Mouse (Mus musculus) stomach, embryonic 15.5 days (tissue): ENCODE measurements around the gene Tbck. TPM values are rescaled to one million over a fixed set of nuclear protein-coding genes. Genes with fewer than 3 reads are reported as not detected.
A peak's percentile ranks its signal among the peaks of the same experiment; 100 is the strongest.

Source experiments
- ATAC-seq: fragments of 200-750 bp; cut with Nextera tagmentation; 2 replicates; pipeline ENCODE4 v1.8.0; 2017; ENCODE audit warnings: low read depth, moderate number of reproducible peaks, moderate TSS enrichment; ENCODE audit not compliant: insufficient read depth, low FRiP score
- H3K27ac ChIP-seq: fragments of 300-500 bp; sonication (generic); 2 replicates; pipeline ENCODE4 v1.5.1; 2015; ENCODE audit warnings: mild to moderate bottlenecking, inconsistent platforms
- H3K27me3 ChIP-seq: fragments of 300-500 bp; sonication (generic); replicated peaks from 2 replicates; pipeline ENCODE4 v1.6.1; 2015; ENCODE audit warnings: inconsistent platforms
- H3K36me3 ChIP-seq: fragments of 300-500 bp; sonication (generic); 2 replicates; pipeline ENCODE4 v1.6.1; 2015; ENCODE audit warnings: inconsistent platforms
- H3K4me1 ChIP-seq: fragments of 300-500 bp; sonication (generic); 2 replicates; pipeline ENCODE4 v1.6.1; 2015; ENCODE audit warnings: inconsistent platforms
- H3K4me2 ChIP-seq: fragments of 300-500 bp; sonication (generic); 2 replicates; pipeline ENCODE4 v1.6.1; 2015; ENCODE audit warnings: mild to moderate bottlenecking, inconsistent platforms
- H3K4me3 ChIP-seq: fragments of 300-500 bp; sonication (generic); replicated peaks from 2 replicates; pipeline ENCODE4 v1.5.1; 2015; ENCODE audit warnings: inconsistent platforms
- H3K9ac ChIP-seq: fragments of 300-500 bp; sonication (generic); 2 replicates; pipeline ENCODE4 v1.6.1; 2015; ENCODE audit warnings: inconsistent platforms
- H3K9me3 ChIP-seq: fragments of 300-500 bp; sonication (generic); 2 replicates; pipeline ENCODE4 v1.6.1; 2016; ENCODE audit warnings: inconsistent platforms
- WGBS: fragments of 180-500 bp; shearing (Covaris S2); methylation state at CpG from one replicate; pipeline ENCODE4 v1.1.7; 2015; 5-methylcytosine and 5-hydroxymethylcytosine counted together
- polyA plus RNA-seq: library from polyadenylated mRNA; unstranded; fragments of >200 nt; fragmentation: Nextera tagmentation; extraction: Ambion mirVana; gene quantifications from 2 replicates; pipeline ENCODE4 v1.2.1, GENCODE M21; 2015

Gene Tbck
- polyA plus RNA-seq, 1 experiment from 2014 or later = 19.7 TPM

DNA sequence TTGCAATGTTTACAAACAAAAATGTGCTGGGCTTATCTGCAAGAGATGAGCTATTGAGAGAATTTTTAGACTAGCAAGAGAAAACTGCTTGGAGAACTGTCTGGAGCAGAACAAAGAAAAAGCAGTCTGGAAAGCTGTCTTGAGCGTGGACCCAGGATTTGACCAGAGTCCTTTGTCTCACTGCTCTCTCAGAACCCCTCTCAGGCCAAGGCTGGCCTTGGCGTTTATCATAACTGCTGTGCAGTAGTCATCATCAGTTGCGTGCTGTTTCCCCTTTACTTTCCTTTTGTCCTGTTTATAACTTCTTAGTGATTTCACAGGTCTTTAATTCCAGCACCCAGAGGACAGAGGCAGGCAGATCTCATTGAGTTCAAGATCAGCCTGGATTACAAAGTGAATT, 20.3 kb downstream of the Tbck start:
- 76% methylated on average over 3 of the region's 3 CpGs for WGBS
- Histone ChIP-seq H3K27ac (no peak overlapping the region), H3K9me3 (no peaks in the 10 kb centered on the region), H3K9ac (no peak overlapping the region), H3K4me1 (no peaks in the 10 kb centered on the region), H3K27me3 (no peaks in the 10 kb centered on the region), H3K4me2 (no peak overlapping the region), H3K36me3 (no peaks in the 10 kb centered on the region), H3K4me3 (no peak overlapping the region)
- no peak for ATAC-seq

GRCm38 (mm10) chr3:132706977-132707376, 23.0 kb downstream of the Tbck start:
- 86% methylated on average over 4 of the region's 4 CpGs for WGBS
- ATAC-seq = no peak
- Histone ChIP-seq H3K4me2 (no peak overlapping the region), H3K27me3 (no peaks in the 10 kb centered on the region), H3K9ac (no peak overlapping the region), H3K27ac (no peak overlapping the region), H3K4me1 (no peaks in the 10 kb centered on the region), H3K36me3 (0 out of 2 replicates have a peak, but pooled peaks cover 7% of the 10 kb centered on the region), H3K9me3 (no peaks in the 10 kb centered on the region), H3K4me3 (no peak overlapping the region)

GRCm38 (mm10) chr3:132713913-132714312, 30.0 kb downstream of the Tbck start:
- no peaks in the 10 kb centered on the region for H3K27me3 ChIP-seq
- no peaks in the 10 kb centered on the region for H3K9me3 ChIP-seq
- H3K4me1 ChIP-seq = no peaks in the 10 kb centered on the region
- no peak overlapping the region for H3K9ac ChIP-seq
- no peak overlapping the region for H3K27ac ChIP-seq
- no peak overlapping the region for H3K4me2 ChIP-seq
- ATAC-seq = no peak; the same call in 1 of the 2 replicates
- H3K4me3 ChIP-seq = no peak overlapping the region
- 0 out of 2 replicates have a peak, but pooled peaks cover 7% of the 10 kb centered on the region for H3K36me3 ChIP-seq
- WGBS = 40% methylated on average over 5 of the region's 5 CpGs

DNA sequence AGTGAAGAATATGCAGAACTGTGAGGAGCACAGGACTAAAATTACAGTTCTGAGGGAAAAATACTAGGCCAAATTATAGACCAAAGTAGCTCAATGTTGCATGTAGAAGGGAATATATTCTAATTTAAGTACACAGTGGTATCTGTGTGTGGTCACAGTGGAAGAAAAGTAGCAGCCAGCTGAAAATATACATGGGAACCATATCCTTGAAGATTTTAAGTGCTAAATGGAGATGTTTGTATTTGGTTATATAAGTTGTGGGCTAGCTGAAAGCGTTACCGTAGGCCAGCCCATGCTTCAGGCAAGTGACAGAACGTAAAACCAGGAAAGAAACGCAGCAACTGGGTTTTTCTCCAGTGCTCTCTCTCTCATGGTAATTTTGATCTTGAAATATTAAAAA, 33.4 kb downstream of the Tbck start:
- H3K9me3 ChIP-seq = no peaks in the 10 kb centered on the region
- WGBS = 92% methylated on average over 4 of the region's 4 CpGs
- no peak overlapping the region for H3K4me2 ChIP-seq
- no peaks in the 10 kb centered on the region for H3K36me3 ChIP-seq
- no peaks in the 10 kb centered on the region for H3K27me3 ChIP-seq
- no peak overlapping the region for H3K4me3 ChIP-seq
- no peaks in the 10 kb centered on the region for H3K4me1 ChIP-seq
- no peak for ATAC-seq
- no peak overlapping the region for H3K27ac ChIP-seq
- H3K9ac ChIP-seq = no peak overlapping the region

GRCm38 (mm10) chr3:132724326-132724725, 40.4 kb downstream of the Tbck start:
- H3K4me2 ChIP-seq = no peak overlapping the region

GRCm38 (mm10) chr3:132744287-132745146, 60.6 kb downstream of the Tbck start:
- H3K4me2 ChIP-seq = no peak overlapping the region
- no peak for ATAC-seq
- no peaks in the 10 kb centered on the region for H3K4me1 ChIP-seq
- no peak overlapping the region for H3K4me3 ChIP-seq
- 79% methylated on average over 10 of the region's 10 CpGs for WGBS
- no peak overlapping the region for H3K9ac ChIP-seq
- H3K9me3 ChIP-seq = no peaks in the 10 kb centered on the region
- H3K27me3 ChIP-seq = no peaks in the 10 kb centered on the region
- no peaks in the 10 kb centered on the region for H3K36me3 ChIP-seq
- no peak overlapping the region for H3K27ac ChIP-seq

More at GRCm38 (mm10) chr3:132724326-132724725, 40.4 kb downstream of the Tbck start:
- no peak for ATAC-seq
- Histone ChIP-seq H3K27me3 (no peaks in the 10 kb centered on the region), H3K4me3 (no peak overlapping the region), H3K4me1 (no peaks in the 10 kb centered on the region), H3K27ac (no peak overlapping the region), H3K9me3 (no peaks in the 10 kb centered on the region), H3K9ac (no peak overlapping the region), H3K36me3 (no peaks in the 10 kb centered on the region)
- 78% methylated on average over 3 of the region's 3 CpGs for WGBS

DNA sequence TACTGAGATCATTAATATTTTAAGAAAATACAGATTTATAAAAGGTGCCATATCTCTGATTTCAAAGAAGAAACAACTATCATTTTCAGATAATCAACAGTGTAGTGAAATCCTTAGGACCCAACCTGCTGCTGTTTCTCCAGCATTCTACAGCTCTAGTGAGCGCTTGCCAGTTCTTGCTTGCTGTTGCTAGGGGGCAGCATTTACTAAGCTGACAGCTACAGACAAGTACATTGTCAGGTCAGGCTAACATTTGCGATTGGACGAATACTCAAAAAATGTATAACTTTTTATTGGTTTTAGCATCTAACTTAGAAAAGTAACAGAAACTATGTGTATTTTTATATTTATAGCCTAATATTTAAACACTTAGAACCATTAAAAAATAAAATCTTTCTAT, 63.1 kb downstream of the Tbck start:
- no peak overlapping the region for H3K9ac ChIP-seq
- H3K4me2 ChIP-seq = no peak overlapping the region
- H3K4me3 ChIP-seq = no peak overlapping the region
- H3K27ac ChIP-seq = no peak overlapping the region
- ATAC-seq = peak; percentile 63; the same call in 1 of the 2 replicates
- no peaks in the 10 kb centered on the region for H3K9me3 ChIP-seq
- no peaks in the 10 kb centered on the region for H3K36me3 ChIP-seq
- no peaks in the 10 kb centered on the region for H3K27me3 ChIP-seq
- 23% methylated on average over 3 of the region's 3 CpGs for WGBS
- no peaks in the 10 kb centered on the region for H3K4me1 ChIP-seq

GRCm38 (mm10) chr3:132747766-132748165, 63.8 kb downstream of the Tbck start:
- Histone ChIP-seq H3K27ac (no peak overlapping the region), H3K9ac (no peak overlapping the region), H3K27me3 (no peaks in the 10 kb centered on the region), H3K4me2 (no peak overlapping the region), H3K9me3 (no peaks in the 10 kb centered on the region), H3K4me3 (no peak overlapping the region), H3K36me3 (no peaks in the 10 kb centered on the region), H3K4me1 (no peaks in the 10 kb centered on the region)
- ATAC-seq = no peak
- WGBS = 74% methylated on average over 14 of the region's 14 CpGs

DNA sequence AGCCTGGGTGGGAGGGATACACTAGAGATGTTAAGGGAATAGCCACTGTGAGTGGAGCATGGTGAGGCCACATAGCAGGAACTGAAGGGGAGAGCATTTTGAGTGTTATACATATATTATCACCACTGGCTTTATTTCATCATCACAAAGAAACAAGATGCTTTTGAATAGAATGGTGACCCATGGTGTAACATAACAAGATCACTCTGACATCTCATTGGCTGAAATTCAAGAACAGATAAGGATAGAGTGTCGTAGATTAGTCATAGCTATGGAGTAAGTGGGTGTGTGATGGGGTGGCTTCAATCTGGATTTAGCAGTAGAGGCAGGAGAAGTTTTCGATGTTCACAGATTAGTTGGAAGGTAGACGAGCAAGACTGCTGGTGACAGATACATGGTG, 64.8 kb downstream of the Tbck start:
- H3K4me3 ChIP-seq = no peak overlapping the region
- H3K9me3 ChIP-seq = no peaks in the 10 kb centered on the region
- no peak overlapping the region for H3K4me2 ChIP-seq
- ATAC-seq = no peak
- WGBS = 90% methylated on average over 3 of the region's 3 CpGs
- H3K36me3 ChIP-seq = no peaks in the 10 kb centered on the region
- H3K27ac ChIP-seq = no peak overlapping the region
- no peaks in the 10 kb centered on the region for H3K4me1 ChIP-seq
- no peaks in the 10 kb centered on the region for H3K27me3 ChIP-seq
- no peak overlapping the region for H3K9ac ChIP-seq

DNA sequence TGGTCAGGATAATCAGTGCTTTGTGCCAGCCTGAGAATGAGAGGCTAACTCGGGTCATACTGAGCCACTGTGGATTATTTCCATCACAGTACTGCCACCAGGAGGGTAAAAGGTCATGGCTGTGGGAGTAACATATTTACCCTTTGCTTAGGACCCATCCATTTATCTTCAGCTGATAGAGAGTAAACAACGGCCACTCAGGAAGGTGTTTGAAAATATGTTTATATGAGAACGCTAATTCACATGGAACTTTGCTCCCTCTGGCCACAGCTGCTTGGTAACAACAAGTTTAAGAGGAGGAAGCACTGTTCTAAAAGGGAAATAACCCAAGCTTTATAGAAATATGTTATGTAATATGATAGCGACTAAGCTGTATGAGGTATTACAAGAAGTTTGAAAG, 68.8 kb downstream of the Tbck start:
- Histone ChIP-seq H3K4me1 (no peaks in the 10 kb centered on the region), H3K4me2 (no peak overlapping the region), H3K9ac (no peak overlapping the region), H3K27me3 (no peaks in the 10 kb centered on the region), H3K27ac (no peak overlapping the region), H3K36me3 (peaks cover 6% of the 10 kb centered on the region; the same call in 1 of the 2 replicates), H3K4me3 (no peak overlapping the region), H3K9me3 (no peaks in the 10 kb centered on the region)
- 25% methylated on average over 4 of the region's 4 CpGs for WGBS
- ATAC-seq = peak; percentile 14; the same call in 1 of the 2 replicates

GRCm38 (mm10) chr3:132756274-132756673, 72.3 kb downstream of the Tbck start:
- no peak for ATAC-seq

GRCm38 (mm10) chr3:132766033-132766726, 82.2 kb downstream of the Tbck start:
- H3K27ac ChIP-seq = no peak overlapping the region
- no peaks in the 10 kb centered on the region for H3K27me3 ChIP-seq
- no peak overlapping the region for H3K9ac ChIP-seq
- 0 out of 2 replicates have a peak, but pooled peaks cover 3% of the 10 kb centered on the region for H3K36me3 ChIP-seq
- WGBS = 87% methylated on average over 17 of the region's 17 CpGs
- ATAC-seq = no peak
- H3K9me3 ChIP-seq = no peaks in the 10 kb centered on the region
- H3K4me2 ChIP-seq = no peak overlapping the region
- no peak overlapping the region for H3K4me3 ChIP-seq
- no peaks in the 10 kb centered on the region for H3K4me1 ChIP-seq

More at GRCm38 (mm10) chr3:132756274-132756673, 72.3 kb downstream of the Tbck start:
- Histone ChIP-seq H3K9me3 (no peaks in the 10 kb centered on the region), H3K36me3 (peaks cover 6% of the 10 kb centered on the region; the same call in 1 of the 2 replicates), H3K27ac (no peak overlapping the region), H3K27me3 (no peaks in the 10 kb centered on the region), H3K4me2 (no peak overlapping the region), H3K4me1 (no peaks in the 10 kb centered on the region), H3K9ac (no peak overlapping the region), H3K4me3 (no peak overlapping the region)
- 84% methylated on average over 1 of the region's 1 CpGs for WGBS
